Mouse (Mus musculus) T-helper 17 cell (primary cell): ENCODE measurements around the gene Scrt2.

Source experiments
- in situ Hi-C, 2 experiments: fragments of 300-600 bp; cut with MboI, MseI; formaldehyde crosslinking; loops; 1 replicate in 1 of 2; 2 replicates in 1 of 2; pipeline ENCODE4 v1.15.1; 2025; ENCODE audit warnings: high pct_unique_total_duplicates in 2 of 2

The Scrt2 gene

GRCm38 (mm10) chr2:152105318-152106224, 24.2 kb downstream of the Scrt2 start, which contains the start of gene Srxn1:
Srxn1 (plus strand) TSS chr2:152105516.
- in situ Hi-C loops = loop anchor here (5.0 to 25.0 kb wide), 4 partner anchors 259 to 1182 kb away; partner anchors contain the start of genes Kif3b (in 1 of the 2) and Sdcbp2 (in 1 of the 2)

DNA sequence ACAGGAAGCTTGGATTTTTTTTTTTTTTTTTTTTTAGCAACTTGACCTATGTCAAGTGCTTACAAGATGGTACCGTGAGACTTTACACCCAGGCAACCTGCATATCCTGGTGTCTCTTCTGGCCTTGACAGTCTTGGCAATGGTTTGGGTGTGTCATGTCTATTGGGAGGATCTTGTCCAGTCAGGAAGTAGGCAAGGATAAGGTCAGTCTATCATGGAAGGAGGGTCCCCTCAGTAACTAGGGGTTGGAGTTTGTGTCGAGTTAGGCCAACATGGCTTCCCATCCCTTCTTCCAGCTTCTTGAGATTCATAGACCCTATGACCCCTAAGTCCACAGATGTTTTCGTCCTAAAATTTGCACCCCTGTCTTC, 24.9 kb downstream of the Scrt2 start:
- in situ Hi-C loops = loop anchor here (5.0 to 25.0 kb wide), 4 partner anchors 259 to 1181 kb away; partner anchors contain the start of genes Kif3b (in 1 of the 2) and Sdcbp2 (in 1 of the 2)

DNA sequence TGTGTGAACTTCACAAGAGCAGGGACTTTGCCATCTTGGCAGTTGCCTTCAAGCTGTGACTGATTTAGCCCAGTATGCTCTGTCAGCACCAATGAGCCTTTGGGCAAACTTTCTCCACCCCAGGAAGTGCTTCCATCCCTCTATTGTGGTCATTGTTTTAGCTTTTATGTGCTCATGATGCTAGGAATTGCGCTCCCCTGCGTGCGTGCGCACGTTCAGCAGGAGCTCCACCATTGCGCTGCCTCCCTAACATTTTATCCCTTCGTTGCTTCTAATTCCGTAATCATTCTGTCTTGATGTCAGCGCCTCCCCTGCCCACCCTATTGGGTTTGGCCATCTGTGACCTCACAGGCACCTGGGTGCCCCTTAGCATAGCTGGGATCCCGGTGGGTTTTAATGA, 25.3 kb downstream of the Scrt2 start:
- in situ Hi-C loops = loop anchor here (5.0 to 25.0 kb wide), 4 partner anchors 258 to 1181 kb away; partner anchors contain the start of genes Kif3b (in 1 of the 2) and Sdcbp2 (in 1 of the 2)

- in situ Hi-C loops = loop anchor here (5.0 to 25.0 kb wide), 4 partner anchors 256 to 1179 kb away; partner anchors contain the start of genes Kif3b (in 1 of the 2) and Sdcbp2 (in 1 of the 2)
Measured at GRCm38 (mm10) chr2:152108702-152109101, 27.4 kb downstream of the Scrt2 start.

DNA sequence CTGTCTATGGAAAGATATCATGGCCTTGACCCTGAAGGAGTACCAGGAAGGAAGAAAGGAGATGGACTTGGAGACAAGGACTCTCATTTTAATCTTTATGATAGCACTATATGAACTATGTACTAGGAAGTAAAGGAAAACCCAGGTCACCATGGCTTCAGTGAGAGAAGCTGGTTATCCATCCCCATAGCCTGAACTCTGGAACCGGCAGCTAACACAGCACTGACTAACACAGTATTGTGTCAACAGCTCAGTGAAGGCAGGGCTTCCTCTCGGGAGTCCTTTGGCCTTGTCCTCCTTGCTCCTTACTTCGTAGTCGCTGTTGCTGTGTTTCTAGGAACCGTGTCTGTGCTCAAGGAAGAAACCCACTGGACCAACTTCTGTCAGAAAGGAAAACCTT, 28.1 kb downstream of the Scrt2 start:
- in situ Hi-C loops = loop anchor here (5.0 to 25.0 kb wide), 4 partner anchors 255 to 1178 kb away; partner anchors contain the start of genes Kif3b (in 1 of the 2) and Sdcbp2 (in 1 of the 2)

- in situ Hi-C loops = loop anchor here in 1 of 2 experiments (5.0 to 25.0 kb wide), 4 partner anchors 86 to 1176 kb away; partner anchors contain the start of gene Kif3b
Measured at GRCm38 (mm10) chr2:152111311-152111710, 30.0 kb downstream of the Scrt2 start.

- in situ Hi-C loops = loop anchor here in 1 of 2 experiments (5.0 to 25.0 kb wide), 4 partner anchors 85 to 1175 kb away; partner anchors contain the start of gene Kif3b
Measured at GRCm38 (mm10) chr2:152111920-152112319, 30.6 kb downstream of the Scrt2 start.

GRCm38 (mm10) chr2:152112490-152112889, 31.2 kb downstream of the Scrt2 start:
- in situ Hi-C loops = loop anchor here in 1 of 2 experiments (5.0 to 25.0 kb wide), 4 partner anchors 85 to 1175 kb away; partner anchors contain the start of gene Kif3b

DNA sequence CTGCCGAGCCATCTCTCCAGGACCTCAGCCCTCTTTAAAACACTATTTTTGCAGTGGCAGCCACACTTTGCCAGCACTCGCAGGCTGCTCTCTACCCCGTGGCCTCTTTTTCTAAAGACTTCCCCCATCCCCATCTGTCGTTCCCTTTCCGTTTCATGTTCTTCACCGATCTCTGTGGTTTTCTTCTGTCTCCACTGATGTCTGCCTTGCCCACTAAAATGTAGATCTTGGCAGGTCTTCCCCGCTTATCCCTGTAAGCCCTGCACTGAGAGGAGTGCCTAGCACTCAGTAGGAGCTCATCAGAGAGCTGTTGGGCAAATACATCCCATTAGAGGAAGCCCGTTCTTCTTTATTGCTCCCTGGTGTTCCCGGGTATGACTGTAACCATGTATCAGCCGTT, 31.6 kb downstream of the Scrt2 start:
- in situ Hi-C loops = loop anchor here in 1 of 2 experiments (5.0 to 25.0 kb wide), 4 partner anchors 84 to 1174 kb away; partner anchors contain the start of gene Kif3b

DNA sequence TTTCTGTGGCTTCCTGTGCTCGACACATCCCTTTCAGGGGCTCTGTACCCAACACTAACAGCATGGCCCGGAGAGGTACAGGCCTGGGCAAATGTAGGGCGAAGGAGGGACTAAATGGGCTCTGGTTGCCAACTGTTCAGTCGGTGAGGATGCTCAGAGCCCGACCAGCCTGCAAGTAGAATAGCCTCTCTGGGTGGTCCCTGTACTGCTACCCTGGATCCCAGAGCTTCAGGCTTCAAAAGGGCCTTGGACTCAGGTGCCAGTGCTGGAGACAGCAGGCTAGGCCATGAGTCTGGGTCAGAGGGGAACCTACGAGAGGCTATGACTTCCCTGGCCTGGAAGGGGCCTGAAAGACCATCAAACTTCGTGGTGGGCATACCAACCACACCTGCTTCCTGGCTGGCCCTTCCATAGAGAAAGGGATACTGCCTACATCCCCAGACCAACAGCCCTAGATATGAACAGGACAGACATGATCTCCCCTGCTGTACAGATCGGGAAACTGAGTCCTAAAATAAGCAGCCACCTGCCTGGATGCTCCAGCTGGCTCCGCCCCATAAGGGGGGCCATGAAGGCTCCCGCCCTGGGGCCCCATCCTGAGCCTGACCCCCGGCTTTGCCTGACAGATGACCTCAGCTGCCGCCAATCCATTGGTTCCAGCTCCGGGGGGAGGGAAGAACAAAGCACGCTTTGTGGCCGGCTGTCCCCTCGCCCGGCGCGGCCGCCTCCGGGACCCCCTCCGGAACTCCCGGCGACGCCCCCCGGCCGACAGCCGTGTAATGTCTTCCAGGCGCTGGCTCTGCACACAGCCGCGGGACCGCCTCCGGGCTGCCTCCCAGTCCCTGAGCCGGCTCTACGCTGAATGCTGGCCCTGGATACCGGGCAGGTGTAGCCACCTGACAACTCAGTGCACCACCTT, 33.0 kb downstream of the Scrt2 start:
- in situ Hi-C loops = loop anchor here in 1 of 2 experiments (5.0 to 25.0 kb wide), 4 partner anchors 83 to 1173 kb away; partner anchors contain the start of gene Kif3b

DNA sequence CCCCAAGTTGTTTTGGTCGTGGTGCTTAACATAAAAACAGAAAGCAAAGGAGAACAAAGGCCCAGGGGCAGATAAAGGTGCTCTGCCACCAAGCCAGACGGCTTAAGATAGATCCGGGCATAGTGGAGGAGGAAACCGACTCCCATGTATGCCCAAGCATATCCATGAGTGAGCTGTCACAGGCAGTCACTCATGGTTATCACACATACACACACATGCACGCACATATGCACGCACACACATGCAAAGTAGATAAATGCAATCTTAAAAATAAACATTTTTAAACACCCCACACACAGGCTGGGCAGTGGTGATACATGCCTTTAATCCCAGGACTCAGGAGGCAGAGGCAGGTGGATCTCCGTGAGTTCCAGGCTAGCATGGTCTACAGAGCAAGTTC, 36.4 kb downstream of the Scrt2 start:
- in situ Hi-C loops = loop anchor here (5.0 to 25.0 kb wide), 4 partner anchors 80 to 1170 kb away; partner anchors contain the start of gene Kif3b (in 1 of the 2)

DNA sequence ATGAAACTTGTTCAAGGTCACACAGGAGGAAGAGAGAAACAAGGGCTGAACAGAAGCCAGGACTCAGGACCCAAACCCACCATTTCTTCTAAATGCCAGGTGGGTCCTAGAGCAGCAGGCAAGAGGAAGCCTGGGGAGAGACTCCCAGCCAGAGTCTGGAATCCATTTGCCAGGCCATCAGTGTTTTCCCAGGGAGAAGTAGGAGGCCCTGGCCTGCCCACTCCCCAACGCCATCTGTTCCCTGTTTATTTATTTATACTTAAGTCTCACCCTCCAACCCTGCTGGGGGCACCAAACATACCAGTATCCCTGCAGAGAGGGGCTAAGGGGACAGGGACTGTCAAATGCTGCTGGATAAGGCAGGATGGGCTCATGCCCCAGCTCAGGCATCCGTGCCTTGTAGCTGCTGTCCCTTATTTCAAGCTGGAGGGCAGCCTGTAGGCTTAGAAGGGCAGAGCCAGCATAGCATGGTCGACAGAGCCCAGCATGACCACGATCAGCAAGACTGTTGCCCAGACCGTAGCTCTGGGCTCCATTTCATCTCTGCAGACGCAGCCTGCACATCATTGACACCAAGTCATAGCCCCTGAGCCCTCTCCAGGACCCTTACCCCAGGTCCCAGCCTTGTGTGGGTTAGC, 38.0 kb downstream of the Scrt2 start:
- in situ Hi-C loops = loop anchor here (5.0 to 25.0 kb wide), 4 partner anchors 78 to 1168 kb away; partner anchors contain the start of gene Kif3b (in 1 of the 2)

DNA sequence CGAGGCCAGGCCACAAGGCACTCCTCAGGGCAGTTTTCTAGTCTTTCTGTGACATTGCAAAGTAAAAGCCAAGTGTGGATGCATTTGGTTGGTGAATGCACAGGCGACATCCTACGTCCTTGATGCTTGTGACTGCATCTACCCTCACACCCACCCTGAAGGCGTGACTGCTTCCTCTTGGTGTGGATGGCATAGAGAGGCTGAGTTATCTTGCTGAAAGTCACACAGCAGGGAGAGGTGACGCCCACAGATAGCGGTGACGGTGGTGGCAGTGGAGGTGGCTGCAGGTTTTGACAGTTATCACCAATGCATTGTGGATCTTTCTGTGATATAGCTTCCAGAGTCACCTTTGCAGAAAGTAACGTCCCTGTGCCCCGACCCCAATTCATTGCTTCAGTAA, 41.6 kb downstream of the Scrt2 start:
- in situ Hi-C loops = loop anchor here in 1 of 2 experiments (25.0 kb wide), 2 partner anchors 664 to 1164 kb away; partner anchors contain the start of gene Kif3b

DNA sequence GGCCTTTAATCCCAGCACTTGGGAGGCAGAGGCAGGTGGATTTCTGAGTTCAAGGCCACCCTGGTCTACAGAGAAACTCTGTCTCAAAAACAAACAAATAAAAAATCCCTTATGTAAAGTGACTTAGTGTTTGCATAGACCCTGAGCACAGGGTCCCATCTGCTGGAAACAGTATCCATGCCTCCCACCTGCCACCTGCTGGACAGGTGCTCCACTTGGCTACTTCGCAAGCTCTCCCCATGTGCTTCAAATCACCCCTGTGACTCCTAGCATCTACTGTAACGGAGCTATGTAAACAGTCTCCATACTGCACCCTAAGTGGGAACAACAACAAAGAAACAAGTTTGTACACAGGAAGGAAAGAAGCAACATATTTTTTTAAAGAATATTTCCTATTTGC, 47.3 kb downstream of the Scrt2 start:
- in situ Hi-C loops = no loop called here

DNA sequence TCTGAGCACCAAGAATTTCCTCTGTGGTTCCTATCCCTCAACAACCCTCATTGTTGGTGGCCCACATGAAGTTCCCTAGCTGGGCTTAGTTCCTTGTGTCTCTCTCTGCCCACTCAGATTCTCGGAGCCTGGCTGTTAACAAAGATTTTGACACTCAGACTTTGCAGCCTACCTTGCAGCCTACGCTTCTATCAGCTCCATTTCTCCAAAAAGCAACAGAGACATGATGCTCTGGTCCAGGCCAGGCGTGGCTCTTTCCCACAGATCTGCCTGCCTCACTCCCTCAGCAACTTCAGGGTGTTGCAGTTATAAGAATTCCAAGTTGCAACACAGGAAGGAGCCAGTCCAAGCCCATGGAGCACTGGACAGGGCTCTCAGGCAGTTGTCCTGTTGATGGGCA, 48.4 kb downstream of the Scrt2 start:
- in situ Hi-C loops = no loop called here

DNA sequence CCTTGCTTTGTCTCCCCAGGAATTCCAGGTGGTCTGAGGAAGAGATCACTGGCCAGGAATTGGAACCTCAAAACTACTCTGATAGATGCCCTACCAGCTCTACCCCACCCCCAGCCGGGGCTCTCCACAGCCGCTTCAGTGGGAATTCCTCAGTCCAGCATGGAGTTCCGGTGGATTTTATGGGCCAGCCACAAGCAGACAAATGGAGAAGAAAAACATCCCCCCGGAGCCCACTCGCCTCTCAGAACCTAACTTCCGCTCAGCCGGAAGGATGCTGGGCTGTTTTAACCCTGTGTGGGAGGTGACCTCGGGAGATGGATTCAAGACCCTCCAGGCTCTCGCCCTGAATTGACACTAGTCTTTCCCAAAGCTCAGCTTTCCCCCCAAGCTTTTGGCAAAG, 50.7 kb downstream of the Scrt2 start:
- in situ Hi-C loops = no loop called here

GRCm38 (mm10) chr2:152132691-152133090, 51.4 kb downstream of the Scrt2 start:
- in situ Hi-C loops = no loop called here

DNA sequence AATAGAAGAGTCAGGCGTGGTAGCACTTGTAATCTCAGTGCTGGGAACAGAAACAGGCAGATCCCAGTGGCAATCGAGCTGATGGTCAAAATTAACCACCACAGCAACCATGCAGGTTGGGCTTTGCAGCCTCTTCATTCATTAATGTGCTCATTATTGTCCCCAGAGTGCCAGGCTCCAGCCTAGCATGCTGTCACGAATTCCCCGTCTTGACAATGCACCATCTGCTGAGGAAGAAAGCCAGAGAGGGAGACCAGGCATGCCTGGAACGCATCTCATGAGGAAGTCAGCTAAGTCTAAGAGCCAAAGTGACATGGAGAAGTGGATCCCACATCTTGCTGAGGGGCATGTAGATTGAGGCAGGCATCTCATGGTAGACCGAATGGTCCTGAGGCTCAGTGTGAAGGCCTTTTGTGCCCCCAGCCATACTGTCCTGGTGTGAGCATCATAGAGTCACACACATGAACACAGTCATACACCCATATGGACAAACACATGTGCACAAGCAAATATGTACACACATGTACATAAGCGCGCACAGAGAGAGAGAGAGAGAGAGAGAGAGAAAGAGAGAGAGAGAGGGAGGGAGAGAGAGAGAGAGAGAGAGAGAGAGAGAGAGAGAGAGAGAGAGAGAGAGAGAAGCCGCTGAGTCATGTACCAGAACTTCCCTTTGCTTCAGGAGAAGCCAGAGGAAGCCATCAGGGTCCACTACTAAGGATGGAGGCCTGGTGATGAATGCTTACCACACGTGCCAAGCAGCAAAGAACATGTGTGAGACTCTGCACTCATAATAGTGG, 58.1 kb downstream of the Scrt2 start:
- in situ Hi-C loops = no loop called here

DNA sequence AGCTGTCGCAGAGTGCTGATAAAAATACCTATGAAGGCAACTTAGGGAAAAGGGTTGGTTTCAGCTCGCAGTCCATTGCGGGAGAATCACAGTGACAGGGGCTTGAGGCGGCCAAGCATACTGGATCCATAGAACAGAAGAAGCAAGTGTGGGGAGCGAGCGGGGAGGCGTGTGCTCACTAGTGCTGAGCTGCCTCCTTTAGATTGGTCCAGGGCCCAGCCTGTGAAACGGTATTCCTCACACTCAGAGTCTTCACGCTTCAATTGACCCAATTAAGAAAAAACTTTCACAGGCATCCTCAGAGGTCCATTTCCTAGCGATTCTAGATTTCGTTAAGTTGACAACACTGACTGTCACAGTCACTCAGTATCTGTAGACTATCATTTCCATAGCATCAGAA, 59.6 kb downstream of the Scrt2 start:
- in situ Hi-C loops = no loop called here
